Mouse (Mus musculus): ENCODE data around the gene Ndufs1.
"Not testable (repeated sequence)": the region's sequence is repeated elsewhere in the genome, so short reads cannot be mapped to it uniquely, and the experiment has no call there.

Ndufs1 gene

GRCm38 (mm10) chr1:63176604-63177421, at the start of gene Ndufs1, which contains the start of gene Eef1b2:
TSS of gene Ndufs1 (minus strand) at chr1:63176833.
TSS of gene Eef1b2 (plus strand) at chr1:63176825.
- peak; percentile 97 to 98 for DNase-seq

DNA sequence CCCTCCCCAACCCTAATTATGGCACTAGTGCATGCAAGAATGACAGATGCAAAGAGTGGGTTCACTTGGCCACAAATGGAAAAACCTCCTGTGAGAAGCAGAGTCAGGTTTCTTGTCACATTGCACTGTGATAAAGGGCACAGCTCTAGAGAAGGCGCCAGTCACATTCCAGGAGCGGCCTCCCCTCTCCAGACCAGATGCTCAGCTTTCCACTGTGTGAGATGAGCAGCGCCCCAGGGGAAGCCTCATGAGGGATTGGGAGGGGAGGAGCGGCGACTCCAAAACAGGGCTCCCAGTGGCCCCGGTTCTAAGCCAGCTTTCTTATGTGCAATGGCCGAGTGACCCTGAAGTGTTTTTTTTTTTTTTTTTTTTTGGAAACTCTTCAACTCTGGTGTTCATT, 49.3 kb upstream of the Ndufs1 start:
- DNase-seq = no peak

- no peak for DNase-seq
These were observed 48.4 kb upstream of the Ndufs1 start for GRCm38 (mm10) chr1:63225009-63225408.

GRCm38 (mm10) chr1:63219277-63219676, 42.6 kb upstream of the Ndufs1 start:
- no peak for DNase-seq

GRCm38 (mm10) chr1:63214631-63215030, 38.0 kb upstream of the Ndufs1 start:
- DNase-seq = no peak

DNA sequence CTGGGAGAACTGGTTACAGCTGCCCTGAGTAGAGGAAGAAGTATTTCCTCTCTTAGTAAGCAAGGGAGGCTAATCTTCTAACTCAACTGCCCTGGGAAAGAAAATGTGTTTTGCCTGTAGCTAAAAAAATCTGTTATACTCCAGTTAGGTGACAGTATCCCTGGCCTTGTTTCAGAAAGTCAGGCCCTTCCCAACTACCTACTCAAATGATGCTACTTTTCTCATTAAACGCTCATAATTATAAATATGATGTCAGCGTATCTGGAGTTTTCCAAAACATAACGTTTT, 37.6 kb upstream of the Ndufs1 start, which contains the start of gene Gpr1:
Gene Gpr1 (minus strand): TSS at position 273 of the 288 bp plus-strand sequence.
- no peak for DNase-seq

GRCm38 (mm10) chr1:63213478-63214270, 37.0 kb upstream of the Ndufs1 start:
- DNase-seq = no peak

GRCm38 (mm10) chr1:63209861-63210529, 33.4 kb upstream of the Ndufs1 start:
- DNase-seq = no peak

DNA sequence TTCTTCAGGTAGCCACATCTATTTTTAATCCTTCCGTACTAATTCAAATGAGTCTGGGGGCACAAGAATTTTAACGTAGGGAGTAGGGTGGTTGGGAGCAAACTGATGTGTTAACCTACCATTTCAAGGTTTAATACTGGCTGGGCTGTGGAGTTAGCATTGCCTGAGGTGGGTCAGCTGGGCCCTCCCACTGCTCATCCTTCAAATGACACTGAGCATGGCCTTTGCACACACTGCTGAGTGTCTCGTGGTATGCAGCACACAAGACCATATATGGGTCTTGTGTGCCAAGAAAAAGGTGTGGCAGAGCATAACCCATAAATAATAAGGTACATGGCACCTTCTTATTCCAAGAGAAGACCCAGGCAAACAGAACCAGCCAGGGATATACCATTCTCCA, 31.0 kb upstream of the Ndufs1 start:
- no peak for DNase-seq

GRCm38 (mm10) chr1:63204660-63205394, 28.2 kb upstream of the Ndufs1 start:
- no peak for DNase-seq

DNA sequence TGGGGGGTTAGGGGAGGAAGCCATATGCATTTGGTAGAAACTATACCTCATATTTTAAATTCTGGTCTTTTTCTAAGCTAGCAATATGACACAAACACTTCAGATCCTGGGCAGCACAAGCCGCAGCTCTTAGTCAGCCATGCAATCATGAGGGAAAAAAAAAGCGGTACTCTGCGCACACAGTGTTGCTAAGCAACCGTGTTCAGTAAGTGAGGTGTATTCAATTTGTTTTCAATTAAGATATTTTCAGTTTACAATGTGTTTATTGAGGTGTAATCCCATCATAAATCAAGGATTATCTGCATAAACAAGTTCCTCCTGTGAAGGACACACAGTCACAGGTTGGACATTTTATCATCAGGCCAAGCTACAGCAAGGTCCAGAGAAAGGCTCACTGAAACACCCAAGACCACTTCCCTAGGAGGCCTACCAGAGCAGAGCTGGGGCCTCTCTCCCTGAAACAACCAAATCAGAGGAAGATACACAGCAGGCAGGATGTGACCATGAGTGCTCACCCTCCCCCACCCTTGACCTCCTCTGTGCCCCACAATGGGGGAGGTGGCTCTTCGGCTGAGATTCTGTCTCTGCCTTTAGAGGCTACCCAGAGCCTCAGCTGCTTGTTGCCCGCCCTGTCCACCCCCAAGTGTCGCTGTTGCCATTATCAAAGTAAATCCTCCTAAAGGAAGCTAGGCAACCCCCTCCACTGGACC, 27.5 kb upstream of the Ndufs1 start:
- DNase-seq = no peak

DNA sequence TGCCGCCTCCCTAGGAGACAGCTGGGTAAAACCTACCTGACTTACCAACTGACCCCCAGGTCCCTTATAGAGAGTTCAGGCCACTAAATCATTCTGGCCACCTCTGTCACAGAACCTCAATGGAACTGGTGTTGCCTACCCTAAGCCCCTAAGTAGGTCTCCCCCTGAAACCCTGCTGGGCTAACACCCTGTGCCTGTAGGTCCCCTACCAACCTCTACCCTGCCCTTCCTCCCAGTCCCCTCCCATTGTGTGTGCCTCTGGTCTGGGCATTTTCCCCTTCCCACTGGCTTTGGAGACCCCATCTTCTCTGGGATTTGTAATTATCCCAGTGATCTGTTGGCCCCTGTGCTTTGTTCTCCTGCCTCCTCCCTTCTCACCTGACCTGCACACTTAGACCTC, 26.8 kb upstream of the Ndufs1 start:
- no peak for DNase-seq

GRCm38 (mm10) chr1:63201672-63202071, 25.0 kb upstream of the Ndufs1 start:
- no peak for DNase-seq

GRCm38 (mm10) chr1:63200322-63200721, 23.7 kb upstream of the Ndufs1 start:
- DNase-seq = no peak

- no peak for DNase-seq
These were observed 22.8 kb upstream of the Ndufs1 start for GRCm38 (mm10) chr1:63199387-63199786.

GRCm38 (mm10) chr1:63195848-63196512, 19.3 kb upstream of the Ndufs1 start:
- no peak for DNase-seq

- no peak for DNase-seq
These were observed 15.9 kb upstream of the Ndufs1 start for GRCm38 (mm10) chr1:63192306-63193065.

- DNase-seq = no peak
These were observed 14.2 kb upstream of the Ndufs1 start for GRCm38 (mm10) chr1:63190851-63191250.

DNA sequence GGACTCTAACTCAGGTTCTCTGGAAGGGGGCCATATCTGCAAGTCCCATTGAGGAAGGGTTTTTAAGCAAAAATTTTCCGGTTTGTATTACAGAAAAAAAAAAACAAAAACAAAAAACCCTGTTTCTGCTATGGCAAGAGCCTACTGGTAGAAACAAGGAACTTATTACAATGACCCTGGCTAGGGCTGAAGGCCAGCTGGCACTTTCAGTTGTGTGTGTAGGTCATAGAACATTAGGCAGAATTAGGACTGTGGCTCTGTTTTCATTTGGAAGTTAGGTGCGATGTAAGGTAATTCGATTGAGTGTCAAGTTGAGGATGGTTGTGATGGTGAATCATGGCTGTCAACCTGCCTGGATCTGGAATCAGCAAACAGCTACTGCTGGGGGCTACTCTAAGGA, 11.9 kb upstream of the Ndufs1 start:
- DNase-seq = no peak

DNA sequence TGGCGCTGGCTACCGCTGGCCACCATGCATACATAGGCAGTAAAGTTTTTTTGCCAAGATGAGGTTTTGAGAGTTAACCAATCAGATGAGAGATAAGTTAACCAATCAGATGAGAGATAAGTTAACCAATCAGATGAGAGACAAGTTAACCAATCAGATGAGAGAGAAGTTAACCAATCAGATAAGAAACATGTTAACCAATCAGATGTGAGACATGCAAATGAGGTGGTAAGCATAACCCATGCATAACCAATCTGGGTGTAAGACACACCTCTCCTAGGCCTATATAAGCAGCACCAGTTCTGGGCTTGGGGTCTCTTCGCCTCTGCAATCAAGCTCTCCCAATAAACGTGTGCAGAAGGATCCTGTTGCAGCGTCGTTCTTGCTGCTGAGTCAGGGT, 8.8 kb upstream of the Ndufs1 start:
- not testable (repeated sequence) for DNase-seq

All from lung, adult 18-20 months (tissue).